Mouse (Mus musculus) thymus, postnatal 4 days (tissue): ENCODE data around the gene Ttyh3.

Source experiments
- DNase-seq: peaks from one replicate; pipeline ENCODE4 v3.0.0; 2021

Ttyh3 gene

DNA sequence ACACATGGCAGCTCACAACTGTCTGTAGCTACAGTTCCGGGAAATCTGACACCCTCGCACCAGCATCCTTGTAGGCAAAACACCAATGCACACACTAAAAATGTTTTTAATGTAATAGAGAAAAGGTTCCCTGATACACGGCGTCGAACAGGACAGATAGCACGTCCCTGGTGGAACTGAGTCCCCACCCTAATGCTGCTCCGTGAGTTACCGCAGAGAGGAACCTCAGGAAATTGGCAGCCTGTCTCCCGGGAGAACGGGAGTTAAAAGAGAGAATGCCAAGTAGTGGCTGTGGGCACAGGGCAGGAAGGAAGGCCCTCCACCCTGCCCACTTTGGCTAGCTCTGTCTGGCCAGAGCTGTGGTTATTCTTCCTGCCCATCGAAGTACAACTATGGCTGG, 2.4 kb upstream of the Ttyh3 start:
- no peak for DNase-seq

GRCm38 (mm10) chr5:140649881-140650414, 1.1 kb upstream of the Ttyh3 start:
- no peak for DNase-seq

DNA sequence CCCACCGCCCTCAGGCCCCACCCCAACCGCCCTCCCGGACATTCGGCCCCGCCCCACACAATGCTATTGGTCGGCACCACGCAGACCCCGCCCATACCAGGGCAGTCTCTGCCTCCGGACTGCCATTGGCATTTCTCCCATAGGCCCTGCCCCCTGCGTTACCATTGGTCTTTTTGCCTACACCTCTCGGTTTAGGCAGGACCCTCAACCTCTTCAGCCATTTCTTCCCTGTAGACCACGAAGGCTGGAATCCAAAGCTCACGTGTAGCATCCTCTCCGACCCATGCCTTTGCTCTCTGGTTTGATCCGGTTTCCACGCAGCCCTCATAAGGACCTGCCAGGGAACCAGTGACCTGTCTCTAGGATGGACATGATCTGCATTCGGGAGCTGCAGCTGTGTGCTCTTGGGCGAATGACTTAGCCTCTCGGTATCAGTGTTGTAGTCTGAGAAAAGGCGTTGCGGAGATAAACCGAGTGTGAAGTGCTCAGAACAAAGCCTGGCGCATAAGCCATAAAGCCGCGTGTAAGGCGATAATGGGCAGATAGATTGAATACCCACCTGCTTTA, 353 bp upstream of the Ttyh3 start:
- DNase-seq, result peak; percentile 100

DNA sequence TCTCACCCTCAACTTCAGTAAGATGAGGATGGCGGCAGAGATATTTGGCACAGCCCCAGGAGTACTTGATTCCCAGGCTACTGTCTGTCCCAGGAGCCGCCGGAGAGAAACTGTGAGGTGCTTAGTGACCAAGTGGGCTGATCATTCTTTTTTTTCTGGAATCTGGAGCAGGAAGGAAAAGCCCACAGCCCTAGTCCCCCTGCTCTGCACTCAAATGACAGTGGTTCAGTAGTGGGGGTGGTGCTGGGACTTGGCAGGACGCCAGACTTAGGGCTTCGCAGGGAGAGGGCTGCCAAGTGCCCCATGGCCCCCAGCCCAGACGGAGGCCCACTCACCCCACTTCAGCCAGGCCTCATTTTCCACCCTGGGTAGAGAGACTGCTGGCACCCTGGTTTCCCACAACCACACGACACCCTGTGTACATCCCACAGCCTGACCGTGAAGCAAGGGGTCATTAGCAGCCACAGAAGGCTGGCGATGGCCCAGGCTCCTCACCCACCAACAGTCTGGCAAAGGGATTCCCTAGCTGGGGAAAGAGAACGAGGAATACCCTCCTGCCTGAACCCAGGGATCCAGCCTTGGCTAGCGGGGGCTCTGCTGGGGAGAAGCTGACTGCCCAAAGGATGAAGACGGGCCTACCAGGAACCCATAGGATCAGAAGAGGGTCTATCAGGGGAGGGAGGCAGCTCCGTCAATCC, 861 bp downstream of the Ttyh3 start:
- DNase-seq, result peak; percentile 73

DNA sequence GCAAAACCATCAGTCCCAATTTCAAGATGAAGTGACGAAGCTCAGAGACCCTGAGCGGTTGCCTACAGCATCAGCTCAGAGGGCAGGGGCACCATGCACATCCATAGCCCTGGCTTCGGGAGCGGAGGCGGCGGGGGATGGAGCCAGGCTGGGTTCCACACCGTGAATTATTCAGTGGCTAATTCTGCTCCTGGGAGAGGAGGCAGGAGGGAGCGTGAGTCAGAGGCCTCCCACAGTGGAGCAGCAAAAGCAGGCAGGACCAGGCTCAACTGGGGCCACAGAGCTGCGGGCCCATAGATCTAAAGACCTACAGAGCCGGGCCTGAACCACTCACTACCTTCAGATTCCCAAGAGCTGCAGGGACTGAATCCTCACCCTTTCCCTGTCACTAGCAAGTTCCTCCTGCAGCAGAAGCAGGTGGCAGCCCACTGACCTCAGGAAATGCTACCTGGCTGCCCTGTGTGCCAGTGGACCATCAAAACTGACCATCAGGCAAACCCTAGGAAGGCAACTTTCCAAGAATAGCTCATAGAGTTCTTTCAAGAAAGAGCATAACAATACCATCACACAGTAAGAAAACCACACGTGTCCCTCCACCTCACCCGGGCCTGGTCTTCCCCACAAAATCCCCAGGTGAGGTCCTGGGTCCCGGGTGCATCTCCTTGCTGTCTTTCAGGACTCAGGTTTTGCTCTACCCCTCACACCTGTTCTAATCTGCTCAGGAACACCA, 1.6 kb downstream of the Ttyh3 start:
- no peak for DNase-seq

GRCm38 (mm10) chr5:140646171-140646570, 2.7 kb downstream of the Ttyh3 start:
- DNase-seq, result no peak

GRCm38 (mm10) chr5:140645454-140645853, 3.4 kb downstream of the Ttyh3 start:
- no peak for DNase-seq

DNA sequence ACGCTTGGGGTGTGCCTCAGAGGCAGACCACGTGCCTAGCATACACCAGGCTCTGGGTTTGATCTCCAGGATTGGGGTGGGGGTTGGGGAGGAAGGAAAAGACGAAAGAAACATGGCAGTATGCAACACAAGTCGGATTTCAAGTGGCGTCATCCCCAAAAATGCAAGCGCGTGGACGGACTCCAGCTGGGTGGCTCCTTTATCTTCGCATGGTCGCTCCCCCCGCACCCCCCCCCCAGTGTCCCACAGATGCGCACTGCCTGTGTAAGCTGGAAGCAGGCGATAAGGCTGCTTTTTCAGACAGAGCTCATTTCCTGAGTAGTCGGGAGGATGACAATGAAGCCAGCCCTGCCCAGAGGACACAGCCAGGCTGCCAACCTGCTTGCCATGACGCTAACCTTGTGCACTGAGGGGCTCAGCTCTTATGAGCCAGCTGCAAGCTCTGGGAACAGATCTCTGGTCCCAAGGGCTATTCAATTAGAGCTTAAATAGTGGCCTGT, 4.1 kb downstream of the Ttyh3 start:
- peak; percentile 22 for DNase-seq

- DNase-seq, result peak; percentile 72
Observed at GRCm38 (mm10) chr5:140644263-140644662, 4.6 kb downstream of the Ttyh3 start.

GRCm38 (mm10) chr5:140642076-140642475, 6.8 kb downstream of the Ttyh3 start:
- peak; percentile 23 for DNase-seq

GRCm38 (mm10) chr5:140641254-140641928, 7.4 kb downstream of the Ttyh3 start:
- DNase-seq, result peak; percentile 12

GRCm38 (mm10) chr5:140640812-140641211, 8.0 kb downstream of the Ttyh3 start:
- peak; percentile 15 for DNase-seq

DNA sequence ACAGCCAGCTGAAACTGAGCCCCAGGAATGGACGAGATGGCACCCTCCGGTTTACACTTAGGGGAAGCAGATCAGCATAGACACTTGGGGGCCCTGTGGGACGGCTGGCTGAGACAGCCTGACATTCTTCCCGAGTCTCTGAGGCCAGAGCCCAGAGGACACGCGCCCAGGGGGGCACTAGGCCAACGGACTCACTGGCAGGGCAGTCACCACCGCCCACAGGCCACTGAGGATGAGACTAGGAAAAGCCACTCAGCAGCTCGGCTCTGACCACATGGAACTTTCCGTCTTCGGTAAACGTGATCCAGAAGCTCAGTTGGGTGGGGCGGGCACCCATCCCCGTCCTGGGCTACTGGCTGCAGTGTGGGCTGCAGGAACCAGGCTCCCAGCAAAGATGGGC, 9.0 kb downstream of the Ttyh3 start:
- peak; percentile 10 for DNase-seq

DNA sequence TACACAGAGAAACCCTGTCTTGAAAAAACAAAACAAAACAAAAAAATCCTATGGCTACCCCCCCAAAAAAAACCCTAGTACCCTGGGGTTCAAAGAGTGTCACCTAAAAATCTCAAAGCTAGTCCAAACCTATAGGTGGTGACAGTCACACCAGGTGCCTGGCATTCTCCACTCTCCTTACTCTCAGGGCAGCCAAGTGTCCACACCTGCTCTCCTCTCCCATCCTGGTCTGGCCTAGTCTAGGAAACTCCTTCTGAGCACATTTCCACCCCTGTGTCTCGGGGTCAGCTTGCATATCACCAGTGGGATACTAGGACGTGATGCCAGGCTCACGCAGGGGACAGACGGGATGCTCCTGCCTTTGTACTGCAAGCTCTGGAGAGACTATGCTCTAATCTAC, 9.5 kb downstream of the Ttyh3 start:
- DNase-seq, result no peak

GRCm38 (mm10) chr5:140638484-140638883, 10.3 kb downstream of the Ttyh3 start:
- peak; percentile 30 for DNase-seq

- DNase-seq, result peak; percentile 11
Observed at GRCm38 (mm10) chr5:140637989-140638388, 10.8 kb downstream of the Ttyh3 start.

- no peak for DNase-seq
Observed at GRCm38 (mm10) chr5:140637058-140637410, 11.8 kb downstream of the Ttyh3 start.

DNA sequence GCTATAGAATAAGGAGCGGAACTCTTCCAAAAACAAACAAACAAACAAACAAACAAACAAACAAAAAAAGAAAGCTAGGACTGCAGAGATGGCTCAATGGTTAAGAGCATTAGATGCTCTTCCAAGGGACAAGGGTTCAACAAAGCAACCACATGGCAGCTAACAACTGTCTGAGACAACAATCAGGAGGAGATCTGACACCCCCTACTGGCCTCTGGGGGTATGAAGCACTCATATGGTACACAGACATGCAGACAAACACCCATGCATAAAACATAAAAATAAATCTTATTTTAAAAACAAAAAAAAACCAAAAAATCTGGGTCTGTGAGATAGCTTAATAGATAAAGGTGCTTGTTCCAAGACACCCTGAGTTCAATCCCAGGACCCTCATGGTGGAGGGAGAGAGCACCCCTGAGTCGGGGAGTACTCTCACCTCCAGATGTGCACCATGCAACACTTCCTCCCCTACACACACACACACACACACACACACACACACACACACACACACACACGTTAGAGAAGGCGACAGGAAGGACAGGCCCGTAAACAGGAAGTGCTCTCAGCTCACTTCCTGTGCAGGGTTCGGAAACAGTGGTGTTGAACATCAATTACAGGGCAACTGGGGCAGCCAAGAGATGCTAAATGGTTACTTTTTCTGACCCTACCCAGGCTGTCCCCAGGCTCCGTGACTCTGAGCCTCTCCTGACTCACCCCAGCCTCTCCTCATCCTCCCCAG, 12.3 kb downstream of the Ttyh3 start:
- peak; percentile 52 for DNase-seq

GRCm38 (mm10) chr5:140634798-140635722, 13.8 kb downstream of the Ttyh3 start:
- DNase-seq, result peak; percentile 12

GRCm38 (mm10) chr5:140633432-140633831, 15.4 kb downstream of the Ttyh3 start:
- DNase-seq, result no peak

- peak; percentile 66 for DNase-seq
Observed at GRCm38 (mm10) chr5:140628995-140629394, 19.8 kb downstream of the Ttyh3 start.
